Mouse (Mus musculus) neural tube, embryonic 13.5 days (tissue): ENCODE measurements around the gene Tmem163. TPM values are rescaled to one million over a fixed set of nuclear protein-coding genes. Genes with fewer than 3 reads are reported as not detected.

ENCODE experiments used
- ATAC-seq: fragments of 200-750 bp; cut with Nextera tagmentation; 2 replicates; pipeline ENCODE4 v1.8.0; 2017; ENCODE audit warnings: low read depth, mild to moderate bottlenecking, moderate TSS enrichment, moderate library complexity
- H3K27ac ChIP-seq: fragments of 300-500 bp; sonication (generic); replicated peaks from 2 replicates; pipeline ENCODE4 v1.5.1; 2015; ENCODE audit warnings: moderate library complexity, mild to moderate bottlenecking, inconsistent platforms
- H3K27me3 ChIP-seq: fragments of 300-500 bp; sonication (generic); 2 replicates; pipeline ENCODE4 v1.6.1; 2015; ENCODE audit warnings: mild to moderate bottlenecking, inconsistent platforms
- H3K36me3 ChIP-seq: fragments of 300-500 bp; sonication (generic); 2 replicates; pipeline ENCODE4 v1.6.1; 2015; ENCODE audit warnings: mild to moderate bottlenecking, inconsistent platforms
- H3K4me1 ChIP-seq: fragments of 300-500 bp; sonication (generic); replicated peaks from 2 replicates; pipeline ENCODE4 v1.6.1; 2015; ENCODE audit warnings: inconsistent platforms
- H3K4me2 ChIP-seq: fragments of 300-500 bp; sonication (generic); 2 replicates; pipeline ENCODE4 v1.6.1; 2015; ENCODE audit warnings: inconsistent platforms, mild to moderate bottlenecking, moderate library complexity
- H3K4me3 ChIP-seq: fragments of 300-500 bp; sonication (generic); 2 replicates; pipeline ENCODE4 v1.5.1; 2015; ENCODE audit warnings: mild to moderate bottlenecking, inconsistent platforms
- H3K9ac ChIP-seq: fragments of 300-500 bp; sonication (generic); 2 replicates; pipeline ENCODE4 v1.6.1; 2015; ENCODE audit warnings: moderate library complexity, mild to moderate bottlenecking, inconsistent platforms
- H3K9me3 ChIP-seq: fragments of 300-500 bp; sonication (generic); 2 replicates; pipeline ENCODE4 v1.6.1; 2016; ENCODE audit warnings: inconsistent platforms
- whole genome bisulfite sequencing: fragments of 180-500 bp; shearing (Covaris S2); methylation state at CpG from one replicate; pipeline ENCODE4 v1.1.7; 2015; 5-methylcytosine and 5-hydroxymethylcytosine counted together
- polyA plus RNA-seq: library from polyadenylated mRNA; unstranded; fragments of >200 nt; fragmentation: Nextera tagmentation; extraction: Ambion mirVana; gene quantifications from 2 replicates; pipeline ENCODE4 v1.2.1, GENCODE M21; 2015

Tmem163 gene
- polyA plus RNA-seq, 1 experiment from 2014 or later: 66.2 TPM

GRCm38 (mm10) chr1:127627151-127627550, 52.2 kb downstream of the Tmem163 start:
- Histone ChIP-seq H3K9me3 (no peaks in the 10 kb centered on the region), H3K4me1 (0 out of 2 replicates have a peak, but pooled peaks cover 5% of the 10 kb centered on the region), H3K9ac (no peak overlapping the region), H3K4me2 (no peak overlapping the region), H3K4me3 (no peak overlapping the region), H3K27ac (no peak overlapping the region), H3K36me3 (no peaks in the 10 kb centered on the region), H3K27me3 (no peaks in the 10 kb centered on the region)
- ATAC-seq: no peak
- WGBS: 61% methylated on average over 7 of the region's 7 CpGs

GRCm38 (mm10) chr1:127625577-127626362, 53.6 kb downstream of the Tmem163 start:
- Histone ChIP-seq H3K4me2 (no peak overlapping the region), H3K9ac (no peak overlapping the region), H3K27me3 (no peaks in the 10 kb centered on the region), H3K9me3 (no peaks in the 10 kb centered on the region), H3K4me1 (0 out of 2 replicates have a peak, but pooled peaks cover 5% of the 10 kb centered on the region), H3K27ac (no peak overlapping the region), H3K4me3 (no peak overlapping the region), H3K36me3 (no peaks in the 10 kb centered on the region)
- ATAC-seq: no peak
- WGBS: 65% methylated on average over 5 of the region's 5 CpGs

DNA sequence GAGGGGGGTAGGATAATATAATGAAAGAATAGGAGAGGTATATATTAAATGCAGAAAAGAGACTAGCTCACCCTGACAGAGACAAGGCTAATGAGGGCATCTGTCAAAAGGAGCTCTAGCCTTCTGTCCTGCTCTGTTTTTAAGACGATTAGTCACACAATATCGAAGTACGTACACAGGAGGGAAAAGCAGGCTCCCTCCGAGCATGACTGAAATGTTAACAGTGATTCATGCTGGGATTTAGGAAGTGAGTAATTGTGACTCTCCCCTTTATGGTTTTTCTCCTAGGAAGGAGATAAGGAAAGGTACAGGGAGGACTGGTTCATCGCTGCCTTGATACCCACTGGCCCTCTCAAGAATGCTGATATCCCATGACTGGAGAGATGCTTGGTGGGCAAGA, 57.0 kb downstream of the Tmem163 start:
- no peaks in the 10 kb centered on the region for H3K9me3 ChIP-seq
- no peak overlapping the region for H3K4me2 ChIP-seq
- H3K27ac ChIP-seq: no peak overlapping the region
- no peaks in the 10 kb centered on the region for H3K36me3 ChIP-seq
- H3K9ac ChIP-seq: no peak overlapping the region
- WGBS: 48% methylated on average over 5 of the region's 5 CpGs
- 0 out of 2 replicates have a peak, but pooled peaks cover 5% of the 10 kb centered on the region for H3K4me1 ChIP-seq
- ATAC-seq: no peak
- H3K27me3 ChIP-seq: no peaks in the 10 kb centered on the region
- H3K4me3 ChIP-seq: no peak overlapping the region

- Histone ChIP-seq H3K36me3 (no peaks in the 10 kb centered on the region), H3K4me3 (no peak overlapping the region), H3K4me1 (no peaks in the 10 kb centered on the region), H3K4me2 (no peak overlapping the region), H3K27me3 (no peaks in the 10 kb centered on the region), H3K9ac (no peak overlapping the region), H3K9me3 (no peaks in the 10 kb centered on the region), H3K27ac (no peak overlapping the region)
- 79% methylated on average over 6 of the region's 6 CpGs for WGBS
- ATAC-seq: no peak
Observed at GRCm38 (mm10) chr1:127619036-127619435, 60.3 kb downstream of the Tmem163 start.

GRCm38 (mm10) chr1:127610378-127610777, 69.0 kb downstream of the Tmem163 start:
- H3K9ac ChIP-seq: no peak overlapping the region
- 88% methylated on average over 3 of the region's 3 CpGs for WGBS
- H3K4me3 ChIP-seq: no peak overlapping the region
- H3K27ac ChIP-seq: no peak overlapping the region
- H3K9me3 ChIP-seq: no peaks in the 10 kb centered on the region
- H3K27me3 ChIP-seq: peaks cover 14% of the 10 kb centered on the region; the same call in 1 of the 2 replicates
- H3K4me2 ChIP-seq: no peak overlapping the region
- ATAC-seq: no peak
- H3K36me3 ChIP-seq: no peaks in the 10 kb centered on the region
- no peaks in the 10 kb centered on the region for H3K4me1 ChIP-seq

DNA sequence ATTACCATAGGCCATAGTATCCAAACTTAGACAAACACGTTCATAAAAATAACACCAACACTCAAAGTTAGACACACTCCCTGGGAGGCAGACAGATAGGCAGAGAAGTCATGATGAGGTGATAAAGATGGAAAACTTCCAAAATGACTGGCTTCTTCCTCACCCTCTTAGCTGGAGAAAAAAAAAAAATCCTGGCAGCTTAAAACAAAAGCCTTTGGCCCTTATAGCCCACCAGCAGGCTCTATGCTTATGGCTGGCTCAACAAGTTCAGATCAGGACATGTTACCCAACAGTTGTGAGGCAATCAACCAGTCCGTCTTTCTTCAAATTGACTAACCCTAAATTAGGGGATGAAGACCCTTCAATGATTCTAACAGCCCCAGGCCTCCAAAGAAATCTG, 69.5 kb downstream of the Tmem163 start:
- Histone ChIP-seq H3K9ac (no peak overlapping the region), H3K4me1 (no peaks in the 10 kb centered on the region), H3K36me3 (no peaks in the 10 kb centered on the region), H3K4me2 (no peak overlapping the region), H3K4me3 (no peak overlapping the region), H3K9me3 (no peaks in the 10 kb centered on the region), H3K27ac (no peak overlapping the region), H3K27me3 (peaks cover 14% of the 10 kb centered on the region; the same call in 1 of the 2 replicates)
- 91% methylated on average over 2 of the region's 2 CpGs for WGBS
- no peak for ATAC-seq

DNA sequence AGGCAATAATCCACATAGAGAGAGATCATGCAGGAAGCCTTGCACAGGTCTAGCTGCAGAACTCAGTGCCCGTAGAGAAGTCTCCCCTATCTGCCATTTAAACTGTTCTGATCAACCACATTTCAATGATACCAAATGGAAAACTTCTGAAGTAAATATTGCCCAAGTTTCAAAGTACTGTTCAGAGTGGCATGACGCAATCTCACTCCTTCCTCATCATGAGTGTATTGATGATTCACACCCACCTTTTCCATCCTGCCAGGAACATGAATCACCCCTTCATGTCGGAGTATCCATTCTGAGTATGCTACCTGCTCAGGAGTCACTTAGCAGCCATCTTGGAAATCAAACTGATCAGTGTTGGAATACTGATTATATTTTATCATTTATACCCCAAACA, 71.0 kb downstream of the Tmem163 start:
- 90% methylated on average over 3 of the region's 3 CpGs for WGBS
- Histone ChIP-seq H3K4me3 (no peak overlapping the region), H3K27ac (no peak overlapping the region), H3K9me3 (no peaks in the 10 kb centered on the region), H3K27me3 (peaks cover 14% of the 10 kb centered on the region; the same call in 1 of the 2 replicates), H3K36me3 (no peaks in the 10 kb centered on the region), H3K4me1 (peaks cover 14% of the 10 kb centered on the region), H3K4me2 (no peak overlapping the region), H3K9ac (no peak overlapping the region)
- ATAC-seq: no peak

DNA sequence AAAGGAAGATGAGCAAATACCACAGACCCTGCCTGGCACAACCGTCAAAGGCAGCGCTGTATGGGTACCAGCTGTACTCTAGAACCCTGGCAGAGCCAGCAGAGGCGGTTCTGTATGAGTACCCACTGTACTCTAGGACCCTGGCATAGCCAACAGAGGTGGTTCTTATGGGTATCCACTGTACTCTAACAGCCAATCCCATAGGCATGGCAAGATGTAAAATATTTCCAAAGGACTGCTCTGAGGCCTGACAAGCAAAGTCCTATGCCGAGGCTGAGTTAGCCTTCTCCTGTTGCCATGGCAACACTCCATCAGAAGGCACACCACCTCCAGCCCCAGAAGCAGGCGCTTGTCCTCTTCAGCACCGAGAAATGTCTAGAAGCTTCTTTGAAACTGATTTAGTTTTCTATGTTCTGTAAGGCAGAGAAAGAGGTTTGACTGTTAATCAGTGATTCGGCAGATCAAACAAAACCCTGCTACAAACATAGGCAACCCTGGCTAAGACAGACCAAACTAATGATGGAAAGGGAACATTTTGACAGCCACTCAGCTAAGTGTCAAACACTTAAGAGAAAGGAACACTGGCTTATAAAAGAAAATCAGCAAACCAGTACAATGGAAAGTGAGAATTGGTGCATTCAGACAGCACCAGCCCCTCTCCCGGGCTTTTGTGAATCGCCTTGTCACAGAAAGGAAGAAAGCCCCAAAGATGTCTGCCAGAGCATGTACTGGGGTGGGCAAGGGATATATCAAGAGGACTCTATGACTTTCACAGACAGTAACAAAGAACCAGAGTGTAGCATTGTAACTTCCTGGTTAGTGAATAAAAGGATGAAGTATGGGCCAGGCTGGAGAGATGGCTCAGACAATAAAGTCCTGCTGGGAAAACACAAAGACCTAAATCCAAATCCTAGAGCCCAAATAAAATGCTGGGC, 75.4 kb downstream of the Tmem163 start:
- Histone ChIP-seq H3K9ac (no peak overlapping the region), H3K9me3 (no peaks in the 10 kb centered on the region), H3K4me2 (no peak overlapping the region), H3K4me1 (peaks cover 17% of the 10 kb centered on the region), H3K36me3 (no peaks in the 10 kb centered on the region), H3K27ac (peak overlapping the region; percentile 11), H3K27me3 (peaks cover 14% of the 10 kb centered on the region; the same call in 1 of the 2 replicates), H3K4me3 (no peak overlapping the region)
- peak; percentile 69 for ATAC-seq
- 48% methylated on average over 9 of the region's 9 CpGs for WGBS

- no peak overlapping the region for H3K4me2 ChIP-seq
- H3K9ac ChIP-seq: no peak overlapping the region
- ATAC-seq: no peak
- no peaks in the 10 kb centered on the region for H3K27me3 ChIP-seq
- no peak overlapping the region for H3K27ac ChIP-seq
- H3K4me3 ChIP-seq: no peak overlapping the region
- no peaks in the 10 kb centered on the region for H3K36me3 ChIP-seq
- H3K4me1 ChIP-seq: no peaks in the 10 kb centered on the region
- WGBS: 87% methylated on average over 4 of the region's 4 CpGs
- H3K9me3 ChIP-seq: no peaks in the 10 kb centered on the region
Observed at GRCm38 (mm10) chr1:127596143-127596542, 83.2 kb downstream of the Tmem163 start.

DNA sequence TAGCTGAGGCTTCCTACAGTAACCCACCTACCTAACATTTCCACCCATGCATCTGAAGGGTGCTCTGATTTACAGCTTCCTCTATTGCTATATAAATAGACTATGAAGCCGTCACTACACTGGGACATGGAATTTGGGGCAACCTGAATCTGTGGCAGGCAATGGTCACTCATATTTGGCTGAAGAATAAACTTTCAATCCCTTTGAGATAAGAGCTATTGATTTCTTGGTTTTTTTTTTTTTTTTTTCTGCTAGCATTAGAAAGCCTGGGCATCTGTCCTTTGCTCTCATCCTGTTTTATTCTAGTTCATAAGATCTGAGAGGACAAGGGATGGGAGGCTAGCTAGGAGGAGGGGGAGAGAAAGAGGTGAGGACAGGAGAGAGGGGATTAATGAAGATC, 83.6 kb downstream of the Tmem163 start:
- Histone ChIP-seq H3K4me3 (no peak overlapping the region), H3K9ac (no peak overlapping the region), H3K27ac (no peak overlapping the region), H3K27me3 (no peaks in the 10 kb centered on the region), H3K4me2 (no peak overlapping the region), H3K9me3 (no peaks in the 10 kb centered on the region), H3K4me1 (no peaks in the 10 kb centered on the region), H3K36me3 (no peaks in the 10 kb centered on the region)
- ATAC-seq: no peak
- WGBS: 60% methylated on average over 1 of the region's 1 CpGs

DNA sequence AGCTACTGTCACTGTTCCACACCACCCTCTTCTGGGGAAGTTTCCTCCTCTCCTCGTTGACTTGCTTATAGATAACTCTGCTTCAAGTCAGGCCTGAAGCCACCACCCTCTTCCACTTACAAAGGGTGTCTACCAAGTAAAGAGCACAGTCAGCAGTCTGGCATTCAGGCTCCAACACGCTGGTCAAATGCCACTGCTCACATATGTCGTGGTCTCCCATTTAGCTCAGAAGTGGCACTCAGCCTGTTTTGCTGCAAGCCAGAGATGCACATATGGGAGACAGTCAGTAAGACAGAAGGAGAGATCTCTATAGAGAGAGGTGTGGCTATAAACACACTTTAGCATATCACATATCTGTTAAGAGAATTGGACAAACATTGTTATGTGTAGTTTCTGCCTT, 89.8 kb downstream of the Tmem163 start:
- Histone ChIP-seq H3K4me3 (no peak overlapping the region), H3K4me2 (no peak overlapping the region), H3K36me3 (no peaks in the 10 kb centered on the region), H3K4me1 (no peaks in the 10 kb centered on the region), H3K9ac (no peak overlapping the region), H3K27ac (no peak overlapping the region), H3K9me3 (no peaks in the 10 kb centered on the region), H3K27me3 (no peaks in the 10 kb centered on the region)
- WGBS: 78% methylated on average over 3 of the region's 3 CpGs
- ATAC-seq: no peak

DNA sequence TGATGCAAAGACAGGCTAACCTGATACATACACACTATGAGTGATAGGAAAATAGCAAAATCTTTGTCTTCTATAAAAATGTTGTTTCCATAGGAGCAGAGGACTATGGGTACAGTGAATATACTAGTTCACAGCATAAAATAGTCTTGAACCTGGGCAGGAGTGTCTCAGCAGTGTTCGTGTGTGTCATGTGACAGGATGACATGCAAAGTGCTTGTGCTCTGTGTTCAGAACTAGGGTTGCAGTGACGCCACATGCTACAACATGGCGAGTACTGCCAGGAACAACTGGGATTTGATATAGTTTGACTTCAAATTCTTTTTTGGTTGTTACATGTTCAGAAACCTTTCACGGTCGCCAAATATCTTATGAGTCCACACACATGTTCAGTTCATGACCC, 92.3 kb downstream of the Tmem163 start:
- H3K4me2 ChIP-seq: no peak overlapping the region
- H3K4me1 ChIP-seq: no peaks in the 10 kb centered on the region
- no peak overlapping the region for H3K4me3 ChIP-seq
- 92% methylated on average over 5 of the region's 5 CpGs for WGBS
- H3K27ac ChIP-seq: no peak overlapping the region
- H3K27me3 ChIP-seq: peaks cover 11% of the 10 kb centered on the region
- no peak overlapping the region for H3K9ac ChIP-seq
- no peaks in the 10 kb centered on the region for H3K36me3 ChIP-seq
- H3K9me3 ChIP-seq: no peaks in the 10 kb centered on the region
- no peak for ATAC-seq
